Mouse (Mus musculus): ENCODE results near the gene Fads6. TPM values are rescaled to one million over a fixed set of nuclear protein-coding genes. Genes with fewer than 3 reads are reported as not detected.

The Fads6 gene
- polyA plus RNA-seq, 1 experiment from 2014 or later: 0.31 TPM

DNA sequence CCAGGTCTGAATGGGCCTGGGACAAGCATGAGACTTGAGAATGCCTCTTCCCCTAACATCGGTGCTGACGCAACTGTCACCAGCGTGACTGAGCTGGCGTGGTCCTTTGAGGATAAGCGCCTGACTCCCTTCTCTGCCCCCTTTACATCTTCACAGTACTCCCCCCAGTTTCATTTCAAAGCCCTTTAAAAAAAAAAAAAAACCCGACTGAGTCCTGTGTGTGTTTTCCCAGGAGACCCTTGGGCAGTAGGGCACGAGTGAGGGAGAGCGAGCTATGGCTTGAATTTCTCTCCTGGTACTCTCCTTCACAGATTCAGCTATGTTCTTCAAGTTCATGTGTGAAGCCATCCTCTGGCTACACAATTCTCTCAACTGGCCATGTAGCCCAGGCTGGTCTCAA, 697 bp upstream of the Fads6 start:
- ATAC-seq (ENCODE audit: insufficient number of reproducible peaks, insufficient read depth, low FRiP score, low TSS enrichment, low read depth): no peak
- Histone ChIP-seq H3K36me3 (no peaks in the 10 kb centered on the region), H3K4me3 (no peak overlapping the region), H3K9me3 (peaks cover 4% of the 10 kb centered on the region; the same call in 1 of the 2 replicates), H3K9ac (no peak overlapping the region), H3K4me2 (no peak overlapping the region), H3K27me3 (peaks cover 42% of the 10 kb centered on the region), H3K4me1 (peaks cover 7% of the 10 kb centered on the region; the same call in 1 of the 2 replicates), H3K27ac (no peak overlapping the region)
- 53% methylated on average over 8 of the region's 8 CpGs for WGBS

DNA sequence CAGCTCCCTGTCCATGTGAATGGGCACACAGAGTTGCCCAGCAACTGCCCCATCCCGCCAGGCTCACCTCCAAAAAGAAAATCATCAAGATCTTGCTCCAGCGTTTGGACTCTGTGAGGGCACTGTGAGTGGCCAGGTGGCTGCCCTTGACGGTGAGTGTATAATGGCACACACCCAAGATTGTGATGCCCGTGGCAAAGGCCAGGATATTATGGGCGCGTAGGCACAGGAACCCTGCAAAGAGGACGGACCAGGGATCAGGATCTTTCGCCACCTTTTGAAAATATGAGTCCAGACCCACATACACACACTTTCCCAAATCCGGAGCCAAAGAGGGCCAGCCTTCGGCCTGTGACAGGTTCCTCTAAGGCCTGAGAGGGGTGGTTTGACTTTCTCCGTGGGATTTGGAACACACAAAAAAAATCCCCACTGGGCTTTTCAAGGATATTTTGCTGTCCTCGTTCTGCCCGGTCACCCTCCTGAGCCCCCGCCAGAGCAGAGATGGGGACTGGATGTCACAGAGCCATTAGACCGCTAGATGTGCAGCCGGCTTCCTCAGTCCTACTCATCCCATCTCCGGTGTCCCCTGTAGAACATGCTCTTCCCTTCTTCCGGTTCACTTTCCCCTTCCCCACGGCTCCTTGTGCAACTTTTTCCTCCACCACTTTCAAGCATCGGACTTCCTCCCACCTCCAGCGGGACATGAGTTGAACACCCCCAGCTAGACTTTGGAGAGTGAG, 822 bp downstream of the Fads6 start:
- Histone ChIP-seq H3K9me3 (peaks cover 4% of the 10 kb centered on the region; the same call in 1 of the 2 replicates), H3K4me2 (peak overlapping the region; percentile 91), H3K4me1 (peaks cover 7% of the 10 kb centered on the region; the same call in 1 of the 2 replicates), H3K27me3 (peaks cover 42% of the 10 kb centered on the region), H3K4me3 (peak overlapping the region; percentile 50), H3K36me3 (no peaks in the 10 kb centered on the region), H3K27ac (no peak overlapping the region), H3K9ac (peak overlapping the region; percentile 67)
- ATAC-seq (ENCODE audit: insufficient number of reproducible peaks, insufficient read depth, low FRiP score, low TSS enrichment, low read depth): no peak
- WGBS: 54% methylated on average over 21 of the region's 21 CpGs

DNA sequence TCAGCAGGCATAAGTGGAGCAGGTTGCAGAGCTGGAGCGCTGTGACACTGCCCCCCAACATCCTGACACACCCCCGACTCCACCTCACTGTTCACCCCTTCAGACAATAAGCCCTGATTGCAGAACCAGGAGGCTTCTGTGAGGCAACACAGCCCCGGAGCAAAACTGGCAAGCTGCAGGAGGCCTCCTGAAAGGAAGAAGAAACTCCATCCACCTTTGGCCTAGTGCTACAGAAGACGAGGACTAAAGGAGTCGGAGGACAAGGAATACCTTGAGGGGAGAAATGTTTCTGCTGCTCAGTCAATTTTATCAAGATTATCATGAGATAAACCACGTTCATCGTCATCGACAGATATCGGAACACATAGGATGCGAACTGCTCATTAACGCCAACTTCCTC, 1.5 kb downstream of the Fads6 start:
- Histone ChIP-seq H3K4me1 (peaks cover 7% of the 10 kb centered on the region; the same call in 1 of the 2 replicates), H3K27ac (no peak overlapping the region), H3K36me3 (no peaks in the 10 kb centered on the region), H3K4me2 (no peak overlapping the region), H3K4me3 (no peak overlapping the region), H3K27me3 (peaks cover 42% of the 10 kb centered on the region), H3K9ac (no peak overlapping the region), H3K9me3 (peaks cover 4% of the 10 kb centered on the region; the same call in 1 of the 2 replicates)
- WGBS: 86% methylated on average over 11 of the region's 11 CpGs
- no peak for ATAC-seq (ENCODE audit: insufficient number of reproducible peaks, insufficient read depth, low FRiP score, low TSS enrichment, low read depth)

DNA sequence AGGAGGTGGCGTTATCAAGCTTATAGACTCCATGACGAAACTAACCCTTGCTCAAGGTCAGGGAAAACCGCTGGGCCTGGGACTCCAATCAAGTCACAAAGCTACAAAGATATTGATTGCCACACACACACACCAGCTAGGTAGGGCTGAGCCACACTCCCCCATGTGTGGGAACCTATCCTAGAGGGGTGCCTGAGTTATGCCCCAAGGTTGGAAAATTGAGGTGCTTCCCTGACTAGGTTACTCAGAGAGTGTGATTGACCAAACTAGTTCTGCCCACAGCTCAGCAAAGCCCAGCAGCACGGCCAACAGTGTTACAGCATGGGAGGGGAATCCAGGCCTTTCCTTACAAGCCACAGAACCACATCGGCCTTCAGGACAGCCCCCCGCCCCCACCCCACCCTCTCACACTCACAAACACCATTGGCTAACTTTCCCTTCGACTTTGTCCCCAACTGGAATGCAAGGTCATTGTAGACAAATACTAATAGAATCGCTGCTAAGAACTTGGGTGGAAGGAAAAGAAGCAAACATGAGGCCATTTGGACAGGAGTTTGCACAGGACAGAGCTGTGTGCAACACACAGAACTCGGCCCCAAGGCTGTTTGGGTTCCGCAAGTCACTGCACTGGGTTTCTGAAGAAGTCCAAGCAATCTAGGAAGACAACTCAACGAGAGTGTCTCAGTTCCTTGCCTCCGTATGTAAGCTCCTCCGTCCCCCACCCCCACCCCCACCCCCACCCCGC, 4.7 kb downstream of the Fads6 start:
- Histone ChIP-seq H3K27ac (no peak overlapping the region; the same call in 1 of the 2 replicates), H3K27me3 (peaks cover 23% of the 10 kb centered on the region), H3K9me3 (no peaks in the 10 kb centered on the region), H3K9ac (no peak overlapping the region), H3K4me1 (peaks cover 7% of the 10 kb centered on the region; the same call in 1 of the 2 replicates), H3K4me3 (no peak overlapping the region), H3K36me3 (no peaks in the 10 kb centered on the region), H3K4me2 (no peak overlapping the region)
- 53% methylated on average over 14 of the region's 14 CpGs for WGBS
- ATAC-seq (ENCODE audit: insufficient number of reproducible peaks, insufficient read depth, low FRiP score, low TSS enrichment, low read depth): no peak

DNA sequence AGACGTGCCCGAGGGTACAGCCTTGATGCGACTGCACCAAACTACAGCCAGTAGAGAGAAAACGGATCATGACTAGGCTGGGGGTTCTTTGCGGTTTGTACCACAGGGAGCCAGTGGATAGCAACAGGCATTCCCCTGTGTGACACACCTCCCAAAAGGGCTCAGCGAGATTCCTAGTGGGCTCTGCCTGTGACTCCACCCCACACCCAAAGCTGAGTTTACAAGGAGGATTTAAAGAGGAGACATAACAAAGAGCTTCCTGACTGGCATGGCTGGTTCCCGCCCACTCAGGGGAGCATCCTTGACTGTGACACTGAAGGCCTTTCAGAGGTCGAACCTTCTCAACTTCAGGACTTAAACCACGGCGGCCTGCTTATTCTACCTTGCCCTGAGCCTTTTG, 6.0 kb downstream of the Fads6 start:
- no peak overlapping the region for H3K4me3 ChIP-seq
- H3K27ac ChIP-seq: no peak overlapping the region
- no peak overlapping the region for H3K4me2 ChIP-seq
- no peak for ATAC-seq (ENCODE audit: insufficient number of reproducible peaks, insufficient read depth, low FRiP score, low TSS enrichment, low read depth)
- WGBS: 77% methylated on average over 10 of the region's 10 CpGs
- no peak overlapping the region for H3K9ac ChIP-seq
- no peaks in the 10 kb centered on the region for H3K4me1 ChIP-seq
- H3K9me3 ChIP-seq: no peaks in the 10 kb centered on the region
- peaks cover 10% of the 10 kb centered on the region for H3K27me3 ChIP-seq
- H3K36me3 ChIP-seq: no peaks in the 10 kb centered on the region

DNA sequence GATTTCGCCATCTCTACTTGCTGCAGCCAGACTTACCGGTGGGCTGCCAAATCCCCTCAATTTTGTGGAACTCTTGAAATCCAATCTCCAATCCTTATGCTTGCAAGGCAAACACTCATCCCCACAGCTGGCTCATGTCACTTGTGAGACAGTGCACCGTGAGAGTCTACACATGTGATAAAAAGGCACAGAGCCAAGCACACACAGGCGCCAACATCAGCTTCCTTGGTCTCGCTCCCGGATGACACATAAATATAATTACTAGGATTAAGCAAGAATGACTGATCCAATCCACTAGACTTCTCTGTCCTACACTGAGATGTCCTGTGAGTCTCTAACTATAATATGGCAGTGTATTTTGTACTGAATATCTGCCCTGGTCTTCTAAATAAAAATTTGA, 6.5 kb downstream of the Fads6 start:
- WGBS: 76% methylated on average over 6 of the region's 6 CpGs
- H3K9me3 ChIP-seq: no peaks in the 10 kb centered on the region
- no peak overlapping the region for H3K27ac ChIP-seq
- H3K36me3 ChIP-seq: no peaks in the 10 kb centered on the region
- peaks cover 5% of the 10 kb centered on the region for H3K27me3 ChIP-seq
- no peak overlapping the region for H3K9ac ChIP-seq
- H3K4me3 ChIP-seq: no peak overlapping the region
- H3K4me2 ChIP-seq: no peak overlapping the region
- no peak for ATAC-seq (ENCODE audit: insufficient number of reproducible peaks, insufficient read depth, low FRiP score, low TSS enrichment, low read depth)
- H3K4me1 ChIP-seq: no peaks in the 10 kb centered on the region

DNA sequence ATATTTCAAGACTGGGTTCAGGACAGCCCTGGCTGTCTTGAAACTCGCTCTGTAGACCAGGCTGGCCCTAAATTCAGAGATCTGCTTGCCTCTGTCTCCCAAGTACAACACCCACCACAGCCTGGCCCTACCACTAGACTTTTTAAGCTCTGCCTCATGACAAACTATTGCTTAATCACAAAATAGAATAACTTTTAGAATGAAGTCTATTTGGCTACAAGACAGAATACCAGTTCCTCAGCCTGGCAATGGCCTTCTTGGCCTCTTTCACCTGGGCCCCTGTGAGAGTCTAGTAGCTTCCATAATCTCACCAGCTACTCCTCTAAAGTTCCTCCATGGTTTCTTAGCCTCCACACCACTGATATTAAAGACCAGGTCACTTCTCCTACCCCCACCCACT, 7.1 kb downstream of the Fads6 start:
- ATAC-seq (ENCODE audit: insufficient number of reproducible peaks, insufficient read depth, low FRiP score, low TSS enrichment, low read depth): no peak
- H3K4me1 ChIP-seq: no peaks in the 10 kb centered on the region
- no peaks in the 10 kb centered on the region for H3K36me3 ChIP-seq
- H3K27me3 ChIP-seq: no peaks in the 10 kb centered on the region; the same call in 1 of the 2 replicates
- no peak overlapping the region for H3K27ac ChIP-seq
- no peak overlapping the region for H3K4me3 ChIP-seq
- H3K9me3 ChIP-seq: no peaks in the 10 kb centered on the region
- WGBS: 87% methylated on average over 1 of the region's 1 CpGs
- H3K4me2 ChIP-seq: no peak overlapping the region
- H3K9ac ChIP-seq: no peak overlapping the region

DNA sequence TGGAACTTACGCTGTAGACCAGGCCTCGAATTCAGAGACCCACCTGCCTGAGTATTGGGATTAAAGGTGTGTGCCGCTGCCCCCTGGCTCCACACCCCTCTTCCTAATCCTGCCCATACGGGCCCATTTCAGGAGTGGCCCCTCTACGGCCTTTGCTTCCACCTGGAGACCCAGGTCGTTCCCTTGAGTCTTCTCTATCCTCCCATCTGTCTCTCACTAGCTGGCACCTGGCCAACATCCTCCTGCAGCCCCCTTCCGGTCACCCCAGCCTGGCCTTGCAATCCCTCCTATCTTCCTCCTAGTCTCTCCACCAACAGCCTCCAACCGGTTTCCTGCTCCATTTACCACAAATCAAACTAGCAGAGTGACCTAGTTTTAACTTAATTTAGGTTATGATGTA, 7.6 kb downstream of the Fads6 start:
- WGBS: 70% methylated on average over 8 of the region's 8 CpGs
- ATAC-seq (ENCODE audit: insufficient number of reproducible peaks, insufficient read depth, low FRiP score, low TSS enrichment, low read depth): no peak
- no peak overlapping the region for H3K9ac ChIP-seq

DNA sequence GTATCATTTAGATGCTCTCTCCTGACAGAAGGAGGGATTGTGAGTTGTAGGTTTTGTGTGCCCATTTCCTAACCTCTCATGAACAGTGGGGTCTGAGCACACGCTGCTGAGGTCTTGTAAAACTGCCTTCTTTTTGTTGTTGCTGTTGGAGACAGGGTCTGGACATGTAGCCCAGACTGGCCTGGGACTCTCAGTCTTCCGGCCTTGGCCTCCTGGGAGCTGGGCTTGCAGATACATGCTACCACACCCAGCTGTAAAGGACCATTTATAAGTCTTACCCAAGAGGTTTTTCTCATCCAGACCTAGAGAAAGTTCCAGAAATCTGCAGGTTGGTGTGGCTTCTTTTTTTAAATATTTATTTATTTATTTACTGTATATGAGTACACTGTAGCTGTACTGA, 9.2 kb downstream of the Fads6 start:
- Histone ChIP-seq H3K27me3 (no peaks in the 10 kb centered on the region), H3K4me2 (no peak overlapping the region), H3K36me3 (no peaks in the 10 kb centered on the region), H3K27ac (no peak overlapping the region), H3K4me1 (no peaks in the 10 kb centered on the region), H3K4me3 (no peak overlapping the region), H3K9ac (no peak overlapping the region), H3K9me3 (no peaks in the 10 kb centered on the region)
- ATAC-seq (ENCODE audit: insufficient number of reproducible peaks, insufficient read depth, low FRiP score, low TSS enrichment, low read depth): no peak
- WGBS: 95% methylated on average over 2 of the region's 2 CpGs

More for the DNA sequence above, 7.6 kb downstream of the Fads6 start:
- H3K4me3 ChIP-seq: no peak overlapping the region
- no peak overlapping the region for H3K27ac ChIP-seq
- no peaks in the 10 kb centered on the region for H3K4me1 ChIP-seq
- H3K27me3 ChIP-seq: no peaks in the 10 kb centered on the region
- no peak overlapping the region for H3K4me2 ChIP-seq
- H3K9me3 ChIP-seq: no peaks in the 10 kb centered on the region
- H3K36me3 ChIP-seq: no peaks in the 10 kb centered on the region

DNA sequence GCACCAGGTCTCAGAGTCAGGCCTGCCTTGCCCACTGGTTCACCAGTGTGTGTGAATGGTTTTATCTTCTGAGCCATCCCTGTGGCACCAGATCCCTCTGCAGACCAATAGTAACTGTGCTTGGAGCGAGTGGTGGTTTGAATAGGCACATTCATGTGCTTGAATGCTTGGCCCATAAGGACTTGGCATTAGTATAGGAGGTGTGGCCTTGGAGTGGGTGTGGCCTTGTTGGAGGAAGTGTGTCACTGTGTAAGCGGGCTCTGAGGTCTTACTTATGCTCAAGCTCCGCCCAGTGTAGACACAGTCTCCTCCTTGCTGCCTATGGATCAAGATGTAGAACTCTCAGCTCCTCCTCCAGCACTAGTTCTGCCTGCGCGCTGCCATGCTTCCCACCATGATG, 10.1 kb downstream of the Fads6 start:
- Histone ChIP-seq H3K4me2 (no peak overlapping the region), H3K9ac (no peak overlapping the region), H3K4me1 (no peaks in the 10 kb centered on the region), H3K4me3 (no peak overlapping the region), H3K36me3 (no peaks in the 10 kb centered on the region), H3K27me3 (no peaks in the 10 kb centered on the region), H3K27ac (no peak overlapping the region), H3K9me3 (no peaks in the 10 kb centered on the region)
- WGBS: 80% methylated on average over 5 of the region's 5 CpGs
- ATAC-seq (ENCODE audit: insufficient number of reproducible peaks, insufficient read depth, low FRiP score, low TSS enrichment, low read depth): no peak

DNA sequence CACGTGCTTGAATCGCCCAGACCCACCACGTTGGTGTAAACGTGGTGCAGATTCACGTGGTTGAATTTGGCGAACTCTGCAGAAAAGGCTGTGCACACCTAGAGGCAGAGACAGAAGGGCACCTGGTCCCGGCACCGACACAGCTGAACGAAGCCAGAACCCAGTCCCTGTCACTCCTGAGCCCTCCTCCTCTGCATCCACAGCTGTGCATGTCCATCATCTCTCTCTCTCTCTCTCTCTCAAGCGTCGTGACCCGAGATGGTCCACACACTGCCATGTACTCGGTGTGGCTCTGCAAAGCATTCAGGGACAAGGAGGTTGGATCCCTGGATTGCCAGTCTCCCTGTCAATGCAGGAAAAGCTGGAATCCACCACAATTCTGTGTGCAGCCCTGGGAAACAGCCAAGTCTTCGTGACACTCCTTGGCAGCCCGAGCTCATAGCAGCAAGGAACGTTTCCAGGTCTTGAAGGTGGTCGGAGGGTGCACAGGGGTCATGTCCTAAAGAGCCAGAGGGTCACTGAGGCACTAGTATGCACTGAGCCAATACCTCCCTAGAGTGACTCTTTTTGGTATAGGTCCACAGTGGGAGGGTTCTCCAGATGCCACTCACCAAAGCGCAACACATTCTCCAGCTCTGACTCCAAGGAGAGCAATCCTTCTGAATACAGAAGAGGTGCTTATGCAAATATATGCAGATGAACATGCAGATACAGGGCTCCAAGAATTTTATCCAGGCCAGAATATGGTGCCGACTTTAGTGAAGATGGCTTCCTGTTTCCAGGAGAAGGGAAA, 11.1 kb downstream of the Fads6 start:
- no peak for ATAC-seq (ENCODE audit: insufficient number of reproducible peaks, insufficient read depth, low FRiP score, low TSS enrichment, low read depth)
- H3K4me3 ChIP-seq: no peak overlapping the region
- no peaks in the 10 kb centered on the region for H3K36me3 ChIP-seq
- H3K9me3 ChIP-seq: no peaks in the 10 kb centered on the region
- no peak overlapping the region for H3K4me2 ChIP-seq
- H3K9ac ChIP-seq: no peak overlapping the region
- H3K27ac ChIP-seq: no peak overlapping the region
- H3K27me3 ChIP-seq: no peaks in the 10 kb centered on the region
- WGBS: 73% methylated on average over 19 of the region's 19 CpGs
- H3K4me1 ChIP-seq: no peaks in the 10 kb centered on the region

Data from embryonic facial prominence, embryonic 13.5 days (tissue).